Mouse (Mus musculus): Measurements from ENCODE around the gene Snapc4. TPM values are rescaled to one million over a fixed set of nuclear protein-coding genes. Genes with fewer than 3 reads are reported as not detected.

The Snapc4 gene
- total and polyA plus RNA-seq, 3 experiments: 15.3 to 47.1 (median 42.7) TPM

DNA sequence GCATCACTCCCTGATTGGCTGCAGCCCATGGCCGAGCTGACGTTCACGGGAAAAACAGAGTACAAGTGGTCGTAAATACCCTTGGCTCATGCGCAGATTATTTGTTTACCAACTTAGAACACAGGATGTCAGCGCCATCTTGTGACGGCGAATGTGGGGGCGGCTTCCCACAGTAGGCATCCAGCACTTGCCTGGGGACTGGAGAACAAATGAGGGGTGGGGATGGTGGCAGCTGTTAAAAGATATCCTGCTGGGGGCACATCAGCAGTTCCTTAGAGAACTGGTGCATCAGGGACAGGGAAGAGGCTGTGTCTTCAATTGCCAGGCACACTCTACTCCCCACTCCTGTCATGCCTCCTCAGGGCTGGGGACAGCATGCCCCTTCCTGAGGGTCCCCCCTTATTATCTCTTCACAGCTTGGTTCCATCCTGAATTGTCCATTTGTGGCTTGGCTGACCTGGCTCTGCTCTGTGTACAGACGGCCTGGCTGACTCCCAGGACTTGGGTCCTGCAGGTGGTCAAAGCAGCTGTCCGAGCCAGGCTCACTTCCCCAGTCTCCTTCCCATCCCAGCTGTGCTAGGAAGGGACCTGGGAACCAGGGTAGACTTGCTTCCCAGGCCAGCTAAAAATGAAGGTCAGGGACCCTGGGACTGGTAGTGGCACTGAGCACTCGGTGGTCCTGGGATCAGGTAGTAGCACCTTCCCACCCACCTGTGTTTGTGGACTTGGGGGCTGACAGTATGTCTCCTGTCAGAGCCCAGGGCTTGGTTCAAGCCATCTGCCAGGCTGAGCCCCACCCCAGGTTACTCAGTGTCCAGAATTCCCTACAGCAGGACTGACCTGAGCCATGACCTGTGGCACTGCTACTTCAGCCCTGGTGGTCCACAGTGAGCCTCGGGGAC, 41.9 kb downstream of the Snapc4 start:
- in situ Hi-C loops (cut with MboI; ENCODE audit: low pct_ligation_motif_present, low pct_unique_long_range_greater_than_20kb, low sequenced_read_pairs) (no loop called here), dilution Hi-C loops (cut with MboI; ENCODE audit: extremely low pct_ligation_motif_present, extremely low pct_unique_long_range_greater_than_20kb, low sequenced_read_pairs) (no loop called here)
- Histone ChIP-seq H3K4me3 (replicated peaks in 1 of 3; ENCODE audit: low read depth in 2 of 3, low read length in 2 of 3, poor library complexity in 1 of 3) (no peak overlapping the region), H3K9me3 (replicated peaks; ENCODE audit: low read length) (no peaks in the 10 kb centered on the region), H3K4me2 (ENCODE audit: insufficient read depth, low read depth, poor library complexity, severe bottlenecking) (no peak overlapping the region), H3K4me1 (ENCODE audit: control insufficient read depth in 1 of 2, insufficient read depth in 2 of 2) (peaks cover 8 to 48% of the 10 kb centered on the region in 2 experiments; a peak in 3 of 4 replicates), H3K36me3 (replicated peaks in 1 of 2; ENCODE audit: control insufficient read depth in 1 of 2, insufficient read depth in 1 of 2, low read length in 1 of 2) (peaks cover 0 to 6% of the 10 kb centered on the region in 2 experiments), H3K27ac (ENCODE audit: insufficient read depth, low read depth) (no peak overlapping the region), H3K27me3 (replicated peaks) (no peaks in the 10 kb centered on the region), H3K9ac (ENCODE audit: insufficient read depth, low read depth) (no peak overlapping the region), H3K79me2 (replicated peaks; ENCODE audit: control insufficient read depth, extremely low read depth, insufficient read depth, poor library complexity, severe bottlenecking) (no peaks in the 10 kb centered on the region)
- TF ChIP-seq MYC (IDR thresholded peaks at IDR 0.05; ENCODE audit: low read depth, low read length) (no peak), MAZ (IDR thresholded peaks at IDR 0.05; ENCODE audit: low read depth, low read length) (no peak), PAX5 (IDR thresholded peaks at IDR 0.05; ENCODE audit: low read length) (no peak), SIN3A (IDR thresholded peaks at IDR 0.05; ENCODE audit: low read length) (no peak), JUN (IDR thresholded peaks at IDR 0.05; ENCODE audit: insufficient read depth, low read depth, low read length) (no peak), CHD2 (IDR thresholded peaks at IDR 0.05; ENCODE audit: low read length) (no peak), UBTF (IDR thresholded peaks at IDR 0.05; ENCODE audit: low read depth, low read length) (no peak), SMC3 (IDR thresholded peaks at IDR 0.05; ENCODE audit: low read depth, low read length) (no peak), NELFE (IDR thresholded peaks at IDR 0.05; ENCODE audit: low read depth, low read length) (no peak), MXI1 (IDR thresholded peaks at IDR 0.05; ENCODE audit: low read depth, low read length) (no peak), USF2 (conservative IDR thresholded peaks at IDR 0.05; ENCODE audit: low read depth, low read length) (no peak), JUND (conservative IDR thresholded peaks at IDR 0.05; ENCODE audit: low read depth, low read length) (no peak), KAT2A (IDR thresholded peaks at IDR 0.05; ENCODE audit: insufficient replicate concordance, low read length) (no peak), ELF1 (IDR thresholded peaks at IDR 0.05; ENCODE audit: low read depth, low read length) (no peak), USF1 (IDR thresholded peaks at IDR 0.05; ENCODE audit: low read depth, low read length) (no peak), ZKSCAN1 (IDR thresholded peaks at IDR 0.05; ENCODE audit: borderline replicate concordance, low read depth, low read length) (no peak), GABPA (IDR thresholded peaks at IDR 0.05; ENCODE audit: insufficient replicate concordance, low read depth, low read length) (no peak)
- DNase-seq (ENCODE audit: extremely low read depth): no peak

DNA sequence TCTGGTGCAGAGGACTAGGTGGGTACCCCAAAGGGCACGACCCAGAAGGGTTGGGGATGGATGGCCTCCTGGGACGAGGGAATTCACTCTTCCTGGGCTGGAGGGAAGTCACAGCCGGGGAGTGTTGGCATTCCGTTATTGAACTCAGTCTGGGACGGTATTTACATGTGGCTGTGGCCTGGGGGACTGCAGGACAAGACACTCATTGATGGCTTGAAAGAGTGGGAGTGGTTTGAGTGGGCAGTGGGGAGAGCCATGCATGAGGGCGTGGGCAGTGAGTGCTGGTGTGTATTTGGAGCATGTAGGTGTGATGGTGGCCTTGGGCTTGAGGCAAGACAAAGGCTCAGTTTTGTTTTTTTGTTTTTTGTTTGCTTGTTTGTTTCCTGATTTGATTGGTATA, 49.8 kb downstream of the Snapc4 start:
- Histone ChIP-seq H3K79me2 (replicated peaks; ENCODE audit: control insufficient read depth, extremely low read depth, insufficient read depth, poor library complexity, severe bottlenecking) (no peaks in the 10 kb centered on the region), H3K27ac (ENCODE audit: insufficient read depth, low read depth) (no peak overlapping the region), H3K4me2 (ENCODE audit: insufficient read depth, low read depth, poor library complexity, severe bottlenecking) (no peak overlapping the region), H3K4me1 (ENCODE audit: control insufficient read depth in 1 of 2, insufficient read depth in 2 of 2) (peaks cover 3 to 44% of the 10 kb centered on the region in 2 experiments), H3K9ac (ENCODE audit: insufficient read depth, low read depth) (no peak overlapping the region), H3K36me3 (replicated peaks in 1 of 2; ENCODE audit: control insufficient read depth in 1 of 2, insufficient read depth in 1 of 2, low read length in 1 of 2) (no peaks in the 10 kb centered on the region), H3K27me3 (replicated peaks) (no peaks in the 10 kb centered on the region), H3K4me3 (replicated peaks in 1 of 3; ENCODE audit: low read depth in 2 of 3, low read length in 2 of 3, poor library complexity in 1 of 3) (no peak overlapping the region), H3K9me3 (replicated peaks; ENCODE audit: low read length) (no peaks in the 10 kb centered on the region)
- TF ChIP-seq USF2 (conservative IDR thresholded peaks at IDR 0.05; ENCODE audit: low read depth, low read length) (no peak), TBP (conservative IDR thresholded peaks at IDR 0.05; ENCODE audit: low read depth, low read length) (no peak), UBTF (IDR thresholded peaks at IDR 0.05; ENCODE audit: low read depth, low read length) (no peak), CHD1 (IDR thresholded peaks at IDR 0.05; ENCODE audit: low read depth, low read length) (no peak), JUND (conservative IDR thresholded peaks at IDR 0.05; ENCODE audit: low read depth, low read length) (no peak), NRF1 (IDR thresholded peaks at IDR 0.05; ENCODE audit: low read depth, low read length) (no peak), CTCF (conservative IDR thresholded peaks at IDR 0.05 in 1 of 2, IDR thresholded peaks at IDR 0.05 in 1 of 2; ENCODE audit: low read depth in 2 of 2, low read length in 2 of 2) (no peak)
- dilution Hi-C loops (cut with MboI; ENCODE audit: extremely low pct_ligation_motif_present, extremely low pct_unique_long_range_greater_than_20kb, low sequenced_read_pairs): no loop called here
- in situ Hi-C loops (cut with MboI; ENCODE audit: low pct_ligation_motif_present, low pct_unique_long_range_greater_than_20kb, low sequenced_read_pairs): no loop called here
- no peak for DNase-seq (ENCODE audit: extremely low read depth)
